In genomic region chr2:153600667-153601648, GRCm38 (mm10) we compare ENCODE assay signal across 8 mouse cellular contexts. TPM values are rescaled to one million over a fixed set of nuclear protein-coding genes. Genes with fewer than 3 reads are reported as not detected.
A peak's percentile ranks its signal among the peaks of the same experiment; 100 is the strongest.
DNase-seq lines count a peak whose midpoint lies in the region.

No protein-coding gene starts in this region.

- DNase-seq in ES-CJ7 (ENCODE audit: low read depth, low spot score), result peak; percentile 62
- DNase-seq in adrenal gland, adult 8-10 months, result peak; percentile 77
- peak; percentile 49 to 50 for DNase-seq in heart, adult 9 months (ENCODE audit: low spot score in 2 of 2)
- DNase-seq in kidney, adult 9 months, result peak; percentile 58
- DNase-seq in lung, postnatal 14 days, result peak; percentile 48
- DNase-seq in testis, postnatal 14 days (ENCODE audit: low spot score), result peak; percentile 58
- no peak for DNase-seq in embryo, embryonic 9.5 days (ENCODE audit: extremely low spot score)
- no peak for DNase-seq in thymus, postnatal 10 days (ENCODE audit: low spot score in 2 of 2)

RNA-seq across cellular contexts. Expression of gene Commd7, which starts 31.6 kb away (rescaled TPM):
- 10 to 100 TPM; 39.0 to 48.0 (median 45.0) TPM for total RNA-seq in adrenal gland, adult 8-10 months (2022)

RNA-seq across cellular contexts. Expression of gene Dnmt3b, which starts 48.3 kb away (rescaled TPM):
- total RNA-seq in adrenal gland, adult 8-10 months (2022), result 1 to 10 TPM; 2.1 to 3.9 (median 2.8) TPM

Comparison
In these comparisons a context has a peak if more than half of its experiments do, and no peak if none do; other contexts are left out.
1. DNase-seq: peak in ES-CJ7 (single experiment), adrenal gland, adult 8-10 months (single experiment), heart, adult 9 months (2 of 2), kidney, adult 9 months (single experiment), lung, postnatal 14 days (single experiment) and testis, postnatal 14 days (single experiment); none in embryo, embryonic 9.5 days (single experiment) and thymus, postnatal 10 days (0 of 2).